Mouse (Mus musculus) MEL (cell line): ENCODE measurements around the gene Pigq. TPM values are rescaled to one million over a fixed set of nuclear protein-coding genes. Genes with fewer than 3 reads are reported as not detected.

ENCODE experiments used
- DNase-seq: peaks from one replicate; pipeline ENCODE4 v3.0.0; 2011; ENCODE audit warnings: low read depth, low spot score
- H3K27ac ChIP-seq: 2 replicates; pipeline ENCODE4 v1.5.1; 2012; ENCODE audit warnings: low read depth, mild to moderate bottlenecking, control low read depth, low read length, moderate library complexity; ENCODE audit not compliant: control insufficient read depth
- H3K27me3 ChIP-seq, 2 experiments: fragments of 150-350 bp in 1 of 2; sonication (generic) in 1 of 2; 2 replicates each; pipeline ENCODE4 v1.6.1; 2012; ENCODE audit warnings: low read length in 2 of 2, mild to moderate bottlenecking in 2 of 2, improper control_type of control experiment in 1 of 2, moderate library complexity in 1 of 2; ENCODE audit not compliant: insufficient read depth in 2 of 2, control insufficient read depth in 1 of 2
- H3K36me3 ChIP-seq, 2 experiments: 2 replicates each; pipeline ENCODE4 v1.6.1; 2012 to 2014; ENCODE audit warnings: low read length in 2 of 2, improper control_type of control experiment in 1 of 2, inconsistent platforms in 1 of 2, mild to moderate bottlenecking in 1 of 2; ENCODE audit not compliant: insufficient read depth in 2 of 2, control insufficient read depth in 1 of 2
- H3K4me1 ChIP-seq, 2 experiments: fragments of 150-350 bp in 1 of 2; sonication (generic) in 1 of 2; 2 replicates each; pipeline ENCODE4 v1.6.1; 2012; ENCODE audit warnings: low read length in 2 of 2, improper control_type of control experiment in 1 of 2, mild to moderate bottlenecking in 1 of 2; ENCODE audit not compliant: insufficient read depth in 2 of 2, control insufficient read depth in 1 of 2
- H3K4me3 ChIP-seq, 2 experiments: fragments of 150-350 bp in 1 of 2; sonication (generic) in 1 of 2; 2 replicates each; pipeline ENCODE4 v1.5.1; 2012; ENCODE audit warnings: low read depth in 2 of 2, low read length in 2 of 2, mild to moderate bottlenecking in 2 of 2, moderate library complexity in 2 of 2, control low read depth in 1 of 2, improper control_type of control experiment in 1 of 2; ENCODE audit not compliant: control insufficient read depth in 1 of 2, insufficient read depth in 1 of 2
- H3K79me2 ChIP-seq: 2 replicates; pipeline ENCODE4 v1.6.1; 2012; ENCODE audit warnings: mild to moderate bottlenecking, low read length, moderate library complexity; ENCODE audit not compliant: control insufficient read depth, poor library complexity, insufficient read depth
- H3K9ac ChIP-seq: 2 replicates; pipeline ENCODE4 v1.6.1; 2012; ENCODE audit warnings: low read depth, mild to moderate bottlenecking, control low read depth, low read length, moderate library complexity; ENCODE audit not compliant: control insufficient read depth, poor library complexity, severe bottlenecking
- H3K9me3 ChIP-seq: fragments of 150-350 bp; sonication (generic); replicated peaks from 2 replicates; pipeline ENCODE4 v1.6.1; 2012; ENCODE audit warnings: mild to moderate bottlenecking, low read length, improper control_type of control experiment, moderate library complexity; ENCODE audit not compliant: insufficient read depth
- BHLHE40 ChIP-seq: IDR thresholded peaks from 2 replicates; pipeline ENCODE4 v1.6.1; 2012; ENCODE audit warnings: low read depth, mild to moderate bottlenecking, inconsistent platforms, low read length, improper control_type of control experiment, borderline replicate concordance
- CHD1 ChIP-seq: IDR thresholded peaks from 2 replicates; pipeline ENCODE4 v1.6.1; 2012; ENCODE audit warnings: low read depth, mild to moderate bottlenecking, inconsistent platforms, low read length, improper control_type of control experiment
- CHD2 ChIP-seq: IDR thresholded peaks from 2 replicates; pipeline ENCODE4 v1.6.1; 2011; ENCODE audit warnings: low read length, improper control_type of control experiment
- E2F4 ChIP-seq: IDR thresholded peaks from 2 replicates; pipeline ENCODE4 v1.6.1; 2011; ENCODE audit warnings: low read depth, low read length, improper control_type of control experiment, borderline replicate concordance
- EP300 ChIP-seq, 2 experiments: IDR thresholded peaks; 2 replicates each; pipeline ENCODE4 v1.6.1; 2011; ENCODE audit warnings: improper control_type of control experiment in 2 of 2, low read length in 2 of 2, low read depth in 1 of 2, mild to moderate bottlenecking in 1 of 2
- ETS1 ChIP-seq: IDR thresholded peaks from 2 replicates; pipeline ENCODE4 v1.6.1; 2012; ENCODE audit warnings: low read depth, mild to moderate bottlenecking, inconsistent platforms, low read length, improper control_type of control experiment, moderate library complexity
- GABPA ChIP-seq: IDR thresholded peaks from 2 replicates; pipeline ENCODE4 v1.6.1; 2012; ENCODE audit warnings: low read depth, mild to moderate bottlenecking, inconsistent platforms, low read length, improper control_type of control experiment, moderate library complexity
- GATA1 ChIP-seq: IDR thresholded peaks from 2 replicates; pipeline ENCODE4 v1.6.1; 2011; ENCODE audit warnings: low read depth, low read length, improper control_type of control experiment
- MAX ChIP-seq: IDR thresholded peaks from 2 replicates; pipeline ENCODE4 v1.6.1; 2011; ENCODE audit warnings: low read length, improper control_type of control experiment
- MAZ ChIP-seq: IDR thresholded peaks from 2 replicates; pipeline ENCODE4 v1.6.1; 2012; ENCODE audit warnings: low read depth, mild to moderate bottlenecking, inconsistent platforms, low read length, improper control_type of control experiment
- MEF2A ChIP-seq: IDR thresholded peaks from 2 replicates; pipeline ENCODE4 v1.6.1; 2014; ENCODE audit warnings: low read depth, mild to moderate bottlenecking, inconsistent platforms, low read length, improper control_type of control experiment; ENCODE audit not compliant: poor library complexity, insufficient replicate concordance, severe bottlenecking; ENCODE audit errors: extremely low read depth
- MYC ChIP-seq: IDR thresholded peaks from 2 replicates; pipeline ENCODE4 v1.6.1; 2011; ENCODE audit warnings: low read depth, mild to moderate bottlenecking, low read length, improper control_type of control experiment, moderate library complexity
- NELFE ChIP-seq: IDR thresholded peaks from 2 replicates; pipeline ENCODE4 v1.6.1; 2011; ENCODE audit warnings: low read depth, low read length, improper control_type of control experiment
- POLR2AphosphoS2 ChIP-seq: IDR thresholded peaks from 2 replicates; pipeline ENCODE4 v1.6.1; 2011; ENCODE audit warnings: low read length, improper control_type of control experiment
- POLR2AphosphoS5 ChIP-seq: IDR thresholded peaks from 2 replicates; pipeline ENCODE4 v1.6.1; 2012; ENCODE audit warnings: low read depth, borderline replicate concordance, mild to moderate bottlenecking, inconsistent platforms, low read length, moderate library complexity, mixed read lengths
- RCOR1 ChIP-seq: IDR thresholded peaks from 2 replicates; pipeline ENCODE4 v1.6.1; 2012; ENCODE audit warnings: low read depth, mild to moderate bottlenecking, inconsistent platforms, low read length, improper control_type of control experiment
- SIN3A ChIP-seq: IDR thresholded peaks from 2 replicates; pipeline ENCODE4 v1.6.1; 2012; ENCODE audit warnings: low read length, improper control_type of control experiment, inconsistent platforms
- SMC3 ChIP-seq: IDR thresholded peaks from 2 replicates; pipeline ENCODE4 v1.6.1; 2011; ENCODE audit warnings: low read depth, low read length, improper control_type of control experiment
- TBP ChIP-seq: IDR thresholded peaks from 2 replicates; pipeline ENCODE4 v1.8.0; 2011; ENCODE audit warnings: low read depth, low read length, improper control_type of control experiment
- UBTF ChIP-seq: IDR thresholded peaks from 2 replicates; pipeline ENCODE4 v1.6.1; 2012; ENCODE audit warnings: low read depth, mild to moderate bottlenecking, inconsistent platforms, low read length, improper control_type of control experiment, moderate library complexity, borderline replicate concordance; ENCODE audit not compliant: insufficient read depth
- USF1 ChIP-seq: IDR thresholded peaks from 2 replicates; pipeline ENCODE4 v1.6.1; 2014; ENCODE audit warnings: low read depth, mild to moderate bottlenecking, inconsistent platforms, low read length, improper control_type of control experiment, moderate library complexity
- ZKSCAN1 ChIP-seq: IDR thresholded peaks from 2 replicates; pipeline ENCODE4 v1.6.1; 2012; ENCODE audit warnings: low read depth, mild to moderate bottlenecking, inconsistent platforms, low read length, improper control_type of control experiment, moderate library complexity
- ZNF384 ChIP-seq: IDR thresholded peaks from 2 replicates; pipeline ENCODE4 v1.6.1; 2012; ENCODE audit warnings: low read depth, mild to moderate bottlenecking, inconsistent platforms, low read length, improper control_type of control experiment
- polyA plus RNA-seq, 2 experiments: library from polyadenylated mRNA; stranded (reverse) in 1 of 2; unstranded in 1 of 2; fragments of >175 nt in 1 of 2; fragments of >200 nt in 1 of 2; gene quantifications; 2 replicates each; pipeline versions ENCODE4 v1.2.1 to v1.2.4; 2012; ENCODE audit warnings: low replicate concordance in 2 of 2, low read depth in 1 of 2; ENCODE audit not compliant: insufficient read length in 2 of 2, insufficient read depth in 1 of 2, missing spikeins in 1 of 2
- total RNA-seq: library from RNA; depleted of rRNA; stranded (reverse); fragments of 300-350 nt; gene quantifications from 2 replicates; pipeline ENCODE4 v1.2.3, GENCODE M21; 2012

Pigq gene
- total and polyA plus RNA-seq, 3 experiments: 67.8 to 825 (median 193) TPM

GRCm38 (mm10) chr17:25934526-25934925 lies 10.2 kb downstream of the Pigq start:
- Histone ChIP-seq H3K9ac (no peak overlapping the region), H3K36me3 (peaks cover 0 to 12% of the 10 kb centered on the region in 2 experiments; a peak in 2 of 4 replicates), H3K27ac (no peak overlapping the region), H3K27me3 (no peaks in the 10 kb centered on the region), H3K79me2 (peaks cover 1% of the 10 kb centered on the region; the same call in 1 of the 2 replicates), H3K4me3 (no peak overlapping the region), H3K4me1 (no peaks in the 10 kb centered on the region), H3K9me3 (no peaks in the 10 kb centered on the region)
- DNase-seq: no peak
- TF ChIP-seq GATA1 (no peak), SMC3 (no peak), RCOR1 (no peak), CHD1 (no peak), ZNF384 (no peak), SIN3A (no peak), MEF2A (no peak), POLR2AphosphoS5 (no peak), MAX (no peak), MAZ (no peak)

- peaks cover 8 to 11% of the 10 kb centered on the region in 2 experiments; a peak in 3 of 4 replicates for H3K36me3 ChIP-seq
Observed at GRCm38 (mm10) chr17:25925348-25925747, 19.4 kb downstream of the Pigq start.

GRCm38 (mm10) chr17:25922120-25922519 lies 22.6 kb downstream of the Pigq start:
- Histone ChIP-seq H3K9ac (no peak overlapping the region), H3K4me1 (peaks cover 2 to 23% of the 10 kb centered on the region in 2 experiments; a peak in 3 of 4 replicates), H3K9me3 (no peaks in the 10 kb centered on the region), H3K4me3 (no peak overlapping the region), H3K27ac (no peak overlapping the region), H3K36me3 (peaks cover 0 to 17% of the 10 kb centered on the region in 2 experiments; a peak in 3 of 4 replicates), H3K27me3 (no peaks in the 10 kb centered on the region), H3K79me2 (peaks cover 20% of the 10 kb centered on the region)
- peak; percentile 54 for DNase-seq
- no peak for TF ChIP-seq MYC
- TF ChIP-seq UBTF: no peak
- peak; percentile 62; the same call in 1 of the 2 replicates for TF ChIP-seq USF1
- no peak for TF ChIP-seq E2F4
- TF ChIP-seq MAX: no peak
- no peak for TF ChIP-seq SMC3
- no peak for TF ChIP-seq GABPA
- no peak for TF ChIP-seq TBP
- TF ChIP-seq EP300 (IDR thresholded peaks at IDR 0.05; ENCODE audit: low read depth in 1 of 2, low read length in 2 of 2): peak in 1 of 2 experiments; percentile 12; a peak in 1 of 4 replicates
- no peak for TF ChIP-seq NELFE
- TF ChIP-seq BHLHE40: no peak
- TF ChIP-seq ETS1: peak; percentile 69
- TF ChIP-seq CHD2: no peak
- TF ChIP-seq ZKSCAN1: no peak

More at GRCm38 (mm10) chr17:25925348-25925747, 19.4 kb downstream of the Pigq start:
- peaks cover 0 to 12% of the 10 kb centered on the region in 2 experiments; a peak in 2 of 4 replicates for H3K4me1 ChIP-seq
- no peak for DNase-seq
- H3K27me3 ChIP-seq: no peaks in the 10 kb centered on the region
- no peak overlapping the region for H3K27ac ChIP-seq
- H3K79me2 ChIP-seq: no peaks in the 10 kb centered on the region
- H3K9ac ChIP-seq: no peak overlapping the region
- H3K9me3 ChIP-seq: no peaks in the 10 kb centered on the region
- H3K4me3 ChIP-seq: no peak overlapping the region
- TF ChIP-seq POLR2AphosphoS2 (0 out of 2 replicates have a peak, but pooled peaks have one; percentile 22), UBTF (no peak)
